Mouse (Mus musculus) neural tube, embryonic 13.5 days (tissue): ENCODE results near the gene Ltv1. TPM values are rescaled to one million over a fixed set of nuclear protein-coding genes. Genes with fewer than 3 reads are reported as not detected.

Experiments used
- ATAC-seq: fragments of 200-750 bp; cut with Nextera tagmentation; 2 replicates; pipeline ENCODE4 v1.8.0; 2017; ENCODE audit warnings: low read depth, mild to moderate bottlenecking, moderate TSS enrichment, moderate library complexity
- H3K27ac ChIP-seq: fragments of 300-500 bp; sonication (generic); replicated peaks from 2 replicates; pipeline ENCODE4 v1.5.1; 2015; ENCODE audit warnings: moderate library complexity, mild to moderate bottlenecking, inconsistent platforms
- H3K27me3 ChIP-seq: fragments of 300-500 bp; sonication (generic); 2 replicates; pipeline ENCODE4 v1.6.1; 2015; ENCODE audit warnings: mild to moderate bottlenecking, inconsistent platforms
- H3K36me3 ChIP-seq: fragments of 300-500 bp; sonication (generic); 2 replicates; pipeline ENCODE4 v1.6.1; 2015; ENCODE audit warnings: mild to moderate bottlenecking, inconsistent platforms
- H3K4me1 ChIP-seq: fragments of 300-500 bp; sonication (generic); replicated peaks from 2 replicates; pipeline ENCODE4 v1.6.1; 2015; ENCODE audit warnings: inconsistent platforms
- H3K4me2 ChIP-seq: fragments of 300-500 bp; sonication (generic); 2 replicates; pipeline ENCODE4 v1.6.1; 2015; ENCODE audit warnings: inconsistent platforms, mild to moderate bottlenecking, moderate library complexity
- H3K4me3 ChIP-seq: fragments of 300-500 bp; sonication (generic); 2 replicates; pipeline ENCODE4 v1.5.1; 2015; ENCODE audit warnings: mild to moderate bottlenecking, inconsistent platforms
- H3K9ac ChIP-seq: fragments of 300-500 bp; sonication (generic); 2 replicates; pipeline ENCODE4 v1.6.1; 2015; ENCODE audit warnings: moderate library complexity, mild to moderate bottlenecking, inconsistent platforms
- H3K9me3 ChIP-seq: fragments of 300-500 bp; sonication (generic); 2 replicates; pipeline ENCODE4 v1.6.1; 2016; ENCODE audit warnings: inconsistent platforms
- WGBS: fragments of 180-500 bp; shearing (Covaris S2); methylation state at CpG from one replicate; pipeline ENCODE4 v1.1.7; 2015; 5-methylcytosine and 5-hydroxymethylcytosine counted together
- polyA plus RNA-seq: library from polyadenylated mRNA; unstranded; fragments of >200 nt; fragmentation: Nextera tagmentation; extraction: Ambion mirVana; gene quantifications from 2 replicates; pipeline ENCODE4 v1.2.1, GENCODE M21; 2015

The Ltv1 gene
- polyA plus RNA-seq, 1 experiment from 2014 or later, result 37.9 TPM

- no peaks in the 10 kb centered on the region for H3K36me3 ChIP-seq
- no peaks in the 10 kb centered on the region for H3K27me3 ChIP-seq
- H3K4me1 ChIP-seq, result 0 out of 2 replicates have a peak, but pooled peaks cover 3% of the 10 kb centered on the region
- WGBS, result 80% methylated on average over 4 of the region's 4 CpGs
- no peak for ATAC-seq
- no peak overlapping the region for H3K4me2 ChIP-seq
- H3K27ac ChIP-seq, result no peak overlapping the region
- H3K9me3 ChIP-seq, result no peaks in the 10 kb centered on the region
- no peak overlapping the region for H3K9ac ChIP-seq
- H3K4me3 ChIP-seq, result no peak overlapping the region
Measured at GRCm38 (mm10) chr10:13152811-13153364, 40.1 kb downstream of the Ltv1 start.

- 84% methylated on average over 5 of the region's 5 CpGs for WGBS
- Histone ChIP-seq H3K9me3 (no peaks in the 10 kb centered on the region), H3K36me3 (no peaks in the 10 kb centered on the region), H3K4me1 (0 out of 2 replicates have a peak, but pooled peaks cover 3% of the 10 kb centered on the region), H3K9ac (no peak overlapping the region), H3K4me2 (no peak overlapping the region), H3K27ac (no peak overlapping the region), H3K27me3 (no peaks in the 10 kb centered on the region), H3K4me3 (no peak overlapping the region)
- ATAC-seq, result no peak
Measured at GRCm38 (mm10) chr10:13151353-13151752, 41.6 kb downstream of the Ltv1 start.

GRCm38 (mm10) chr10:13150435-13150834 is 42.5 kb downstream of the Ltv1 start:
- no peak for ATAC-seq
- 66% methylated on average over 3 of the region's 3 CpGs for WGBS
- H3K27me3 ChIP-seq, result no peaks in the 10 kb centered on the region
- no peaks in the 10 kb centered on the region for H3K36me3 ChIP-seq
- no peak overlapping the region for H3K27ac ChIP-seq
- H3K4me1 ChIP-seq, result 0 out of 2 replicates have a peak, but pooled peaks cover 3% of the 10 kb centered on the region
- no peaks in the 10 kb centered on the region for H3K9me3 ChIP-seq
- H3K9ac ChIP-seq, result no peak overlapping the region
- H3K4me3 ChIP-seq, result no peak overlapping the region
- no peak overlapping the region for H3K4me2 ChIP-seq

GRCm38 (mm10) chr10:13140434-13140833 is 52.5 kb downstream of the Ltv1 start:
- Histone ChIP-seq H3K36me3 (no peaks in the 10 kb centered on the region), H3K4me2 (no peak overlapping the region), H3K27ac (no peak overlapping the region), H3K4me3 (no peak overlapping the region), H3K27me3 (no peaks in the 10 kb centered on the region), H3K4me1 (no peaks in the 10 kb centered on the region), H3K9me3 (no peaks in the 10 kb centered on the region), H3K9ac (no peak overlapping the region)
- 78% methylated on average over 2 of the region's 2 CpGs for whole genome bisulfite sequencing
- no peak for ATAC-seq

GRCm38 (mm10) chr10:13137906-13138305 is 55.1 kb downstream of the Ltv1 start:
- ATAC-seq, result no peak
- 93% methylated on average over 6 of the region's 6 CpGs for WGBS
- H3K4me1 ChIP-seq, result no peaks in the 10 kb centered on the region
- H3K9me3 ChIP-seq, result no peaks in the 10 kb centered on the region
- no peak overlapping the region for H3K27ac ChIP-seq
- no peak overlapping the region for H3K4me3 ChIP-seq
- H3K4me2 ChIP-seq, result no peak overlapping the region
- H3K27me3 ChIP-seq, result no peaks in the 10 kb centered on the region
- H3K9ac ChIP-seq, result no peak overlapping the region
- no peaks in the 10 kb centered on the region for H3K36me3 ChIP-seq

- ATAC-seq, result no peak
- Histone ChIP-seq H3K9me3 (no peaks in the 10 kb centered on the region), H3K36me3 (no peaks in the 10 kb centered on the region), H3K9ac (no peak overlapping the region), H3K4me3 (no peak overlapping the region), H3K27me3 (no peaks in the 10 kb centered on the region), H3K4me1 (no peaks in the 10 kb centered on the region), H3K4me2 (no peak overlapping the region), H3K27ac (no peak overlapping the region)
- WGBS, result 92% methylated on average over 7 of the region's 7 CpGs
Measured at GRCm38 (mm10) chr10:13135751-13136150, 57.2 kb downstream of the Ltv1 start.

GRCm38 (mm10) chr10:13135276-13135675 is 57.7 kb downstream of the Ltv1 start:
- Histone ChIP-seq H3K9me3 (no peaks in the 10 kb centered on the region), H3K27me3 (no peaks in the 10 kb centered on the region), H3K9ac (no peak overlapping the region), H3K36me3 (no peaks in the 10 kb centered on the region), H3K4me2 (no peak overlapping the region), H3K27ac (no peak overlapping the region), H3K4me3 (no peak overlapping the region), H3K4me1 (no peaks in the 10 kb centered on the region)
- ATAC-seq, result no peak
- WGBS, result 94% methylated on average over 7 of the region's 7 CpGs

GRCm38 (mm10) chr10:13133850-13134249 is 59.1 kb downstream of the Ltv1 start:
- no peaks in the 10 kb centered on the region for H3K27me3 ChIP-seq
- ATAC-seq, result no peak
- no peaks in the 10 kb centered on the region for H3K9me3 ChIP-seq
- H3K4me2 ChIP-seq, result no peak overlapping the region
- H3K4me1 ChIP-seq, result no peaks in the 10 kb centered on the region
- H3K9ac ChIP-seq, result no peak overlapping the region
- H3K36me3 ChIP-seq, result 0 out of 2 replicates have a peak, but pooled peaks cover 1% of the 10 kb centered on the region
- 90% methylated on average over 4 of the region's 4 CpGs for WGBS
- H3K4me3 ChIP-seq, result no peak overlapping the region
- H3K27ac ChIP-seq, result no peak overlapping the region

Other genes starting within 250 kb of the Ltv1 start
- 4.1 and 4.4 TPM in 2 replicates for gene Stx11, start 228.9 kb downstream of the Ltv1 start, polyA plus RNA-seq
- gene Sf3b5, start 187.8 kb downstream of the Ltv1 start, polyA plus RNA-seq, result 26.3 and 27.3 TPM in 2 replicates
- gene Plagl1, start 132.7 kb downstream of the Ltv1 start, polyA plus RNA-seq, result 35.6 and 52.3 TPM in 2 replicates
- not detected in 2 replicates for gene Zc2hc1b, start 15.1 kb downstream of the Ltv1 start, polyA plus RNA-seq